Mouse (Mus musculus) T-helper 2 cell (primary cell): ENCODE measurements around the gene Vmn2r77.
"Not testable (repeated sequence)": the region's sequence is repeated elsewhere in the genome, so short reads cannot be mapped to it uniquely, and the experiment has no call there.

Source experiments
- in situ Hi-C: fragments of 300-600 bp; cut with MboI, MseI; formaldehyde crosslinking; loops from one replicate; pipeline ENCODE4 v1.15.1; 2025; ENCODE audit warnings: high pct_unique_total_duplicates

Gene Vmn2r77

GRCm38 (mm10) chr7:86794727-86795126, at the start of gene Vmn2r77:
Gene Vmn2r77 (plus strand): TSS chr7:86795027.
- in situ Hi-C loops = no loop called here

- in situ Hi-C loops = no loop called here
Observed at GRCm38 (mm10) chr7:86760751-86761150, 34.1 kb upstream of the Vmn2r77 start.

DNA sequence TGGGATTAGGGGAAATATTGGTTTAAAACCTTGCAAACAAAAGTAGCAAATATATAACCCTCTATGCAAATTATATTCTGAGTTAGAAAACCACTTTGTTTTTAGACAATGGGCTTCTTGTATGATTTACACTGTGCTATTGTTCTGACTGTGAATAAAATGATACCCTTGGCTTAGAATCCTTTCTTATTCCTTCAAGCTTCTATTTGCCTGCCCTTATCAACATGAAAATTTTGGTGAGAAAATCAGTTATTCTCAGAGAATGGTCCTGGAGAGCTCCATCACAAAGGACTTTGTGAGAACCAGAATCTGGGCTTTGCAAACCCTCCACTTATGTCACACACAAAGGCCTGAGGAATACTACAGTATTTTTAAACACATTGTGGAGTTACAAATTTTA, 30.2 kb upstream of the Vmn2r77 start:
- in situ Hi-C loops = no loop called here

DNA sequence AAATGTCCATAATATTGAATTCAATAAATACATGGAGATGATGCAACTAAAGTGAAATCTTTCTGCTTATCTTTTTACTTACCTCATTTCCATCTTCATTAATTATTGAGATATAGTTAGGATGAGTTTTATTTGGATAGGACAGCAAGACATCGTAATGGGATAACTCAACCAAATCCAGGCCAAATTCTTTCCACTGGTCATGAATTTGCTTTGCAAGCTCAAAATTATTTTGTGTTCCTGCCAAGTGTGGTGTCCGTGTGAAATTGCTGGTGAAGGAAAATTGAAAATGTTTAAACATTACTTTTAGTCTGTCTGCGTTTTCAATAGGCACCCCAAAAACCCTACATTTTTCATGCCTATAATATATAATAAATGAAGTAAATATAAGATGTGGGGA, 23.2 kb upstream of the Vmn2r77 start:
- in situ Hi-C loops = no loop called here

- in situ Hi-C loops = no loop called here
Observed at GRCm38 (mm10) chr7:86775617-86776325, 19.1 kb upstream of the Vmn2r77 start, which contains the start of gene Folh1. Gene Folh1 (minus strand): TSS chr7:86775943.

DNA sequence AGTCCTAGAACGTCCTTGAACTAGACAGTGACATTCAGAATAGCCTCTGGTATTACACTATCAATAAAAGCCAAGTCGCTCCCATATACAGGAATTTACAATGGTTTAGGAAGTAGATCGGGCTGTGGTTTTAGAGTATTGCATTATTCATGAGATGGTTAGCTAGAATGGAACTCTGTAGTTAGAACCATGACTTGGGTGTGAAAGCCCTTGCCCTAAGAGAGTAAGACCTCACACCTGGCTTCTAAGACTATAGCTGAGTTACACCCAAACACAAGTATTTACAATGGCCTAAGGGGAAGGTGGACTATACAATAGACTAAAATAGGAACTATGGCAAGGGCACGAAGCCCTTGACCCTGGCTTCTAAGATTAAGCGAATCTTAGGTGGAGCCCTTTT, 20.4 kb downstream of the Vmn2r77 start:
- in situ Hi-C loops = not testable (repeated sequence)

GRCm38 (mm10) chr7:86815716-86816115, 20.9 kb downstream of the Vmn2r77 start:
- in situ Hi-C loops = not testable (repeated sequence)

DNA sequence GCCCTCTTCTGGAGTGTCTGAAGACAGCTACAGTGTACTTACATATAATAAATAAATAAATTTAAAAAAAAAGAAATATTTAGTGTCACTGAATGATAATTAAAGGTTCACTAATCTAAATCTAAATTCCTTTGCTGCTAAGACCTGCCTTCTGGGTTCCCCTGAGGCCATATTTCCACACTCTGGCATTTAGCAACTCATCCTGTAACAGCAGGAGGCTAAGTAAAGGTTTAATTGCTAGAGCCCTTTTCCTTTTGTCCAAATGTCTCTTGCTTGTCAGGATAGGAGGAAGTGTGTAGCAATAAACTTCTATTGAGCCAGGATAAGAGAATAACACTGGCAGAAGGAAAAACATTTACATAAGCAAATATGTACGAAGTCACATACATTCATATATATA, 21.6 kb downstream of the Vmn2r77 start:
- in situ Hi-C loops = no loop called here
